Mouse (Mus musculus) kidney, postnatal 0 days (tissue): Measurements from ENCODE around the gene Tlr5. TPM values are rescaled to one million over a fixed set of nuclear protein-coding genes. Genes with fewer than 3 reads are reported as not detected.

Experiments
- ATAC-seq: fragments of 200-750 bp; cut with Nextera tagmentation; replicated peaks from 2 replicates; pipeline ENCODE4 v1.8.0; 2017; ENCODE audit warnings: low read depth, moderate number of reproducible peaks, moderate TSS enrichment, moderate library complexity; ENCODE audit not compliant: low FRiP score
- DNase-seq: peaks from one replicate; pipeline ENCODE4 v3.0.0-alpha.2; 2016; ENCODE audit warnings: low spot score
- H3K27ac ChIP-seq: fragments of 300-500 bp; sonication (generic); 2 replicates; pipeline ENCODE4 v1.5.1; 2014; ENCODE audit warnings: mild to moderate bottlenecking
- H3K27me3 ChIP-seq: fragments of 300-500 bp; sonication (generic); 2 replicates; pipeline ENCODE4 v1.6.1; 2014; ENCODE audit warnings: low read length, mixed read lengths; ENCODE audit not compliant: insufficient read depth
- H3K36me3 ChIP-seq: fragments of 300-500 bp; sonication (generic); 2 replicates; pipeline ENCODE4 v1.6.1; 2014; ENCODE audit warnings: low read length, mixed read lengths; ENCODE audit not compliant: insufficient read depth
- H3K4me1 ChIP-seq: fragments of 300-500 bp; sonication (generic); replicated peaks from 2 replicates; pipeline ENCODE4 v1.6.1; 2014; ENCODE audit warnings: antibody characterized with exemption, low read length, mixed read lengths; ENCODE audit not compliant: insufficient read depth
- H3K4me2 ChIP-seq: fragments of 300-500 bp; sonication (generic); 2 replicates; pipeline ENCODE4 v1.6.1; 2014; ENCODE audit warnings: mild to moderate bottlenecking, low read length, moderate library complexity, mixed read lengths
- H3K4me3 ChIP-seq: fragments of 300-500 bp; sonication (generic); replicated peaks from 2 replicates; pipeline ENCODE4 v1.5.1; 2014; ENCODE audit warnings: low read depth, low read length
- H3K9ac ChIP-seq: fragments of 300-500 bp; sonication (generic); 2 replicates; pipeline ENCODE4 v1.6.1; 2014; ENCODE audit warnings: low read depth, low read length
- H3K9me3 ChIP-seq: fragments of 300-500 bp; sonication (generic); replicated peaks from 2 replicates; pipeline ENCODE4 v1.6.1; 2016; ENCODE audit warnings: low read length, inconsistent platforms, mixed read lengths
- CTCF ChIP-seq: IDR thresholded peaks from 2 replicates; pipeline ENCODE4 v1.5.1; 2016; ENCODE audit warnings: antibody characterized with exemption, low read depth, mild to moderate bottlenecking, moderate library complexity
- WGBS: fragments of 180-500 bp; shearing (Covaris S2); extraction: QIAGEN DNeasy Blood & Tissue Kit; methylation state at CpG from one replicate; pipeline ENCODE4 v1.1.7; 2014; 5-methylcytosine and 5-hydroxymethylcytosine counted together
- polyA plus RNA-seq: library from polyadenylated mRNA; unstranded; fragments of >200 nt; fragmentation: Nextera tagmentation; extraction: Ambion mirVana; gene quantifications from 2 replicates; pipeline ENCODE4 v1.2.1, GENCODE M21; 2015

The Tlr5 gene
- polyA plus RNA-seq, 1 experiment from 2014 or later, result 0.74 TPM

DNA sequence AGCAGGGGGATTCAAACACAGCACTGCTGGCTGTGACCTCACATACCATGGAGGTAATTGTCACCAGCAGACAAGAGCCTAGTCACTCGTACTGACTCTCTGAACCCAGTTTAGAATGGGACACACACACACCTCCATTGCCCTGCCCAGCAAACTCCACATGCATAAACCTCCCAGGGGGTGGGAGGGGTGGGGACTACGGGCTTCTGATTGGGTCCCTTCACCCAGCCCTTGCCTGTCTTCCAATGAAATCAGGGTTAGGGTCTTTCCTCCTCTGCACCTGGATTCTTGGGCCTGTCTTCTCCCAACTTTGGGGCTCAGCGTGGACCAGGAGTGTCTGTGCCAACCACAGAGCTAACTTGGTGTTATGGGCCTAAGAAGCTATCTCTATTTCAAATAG lies 4.2 kb downstream of the Tlr5 start:
- Histone ChIP-seq H3K4me2 (peak overlapping the region; percentile 86), H3K4me3 (0 out of 2 replicates have a peak overlapping the region, but pooled peaks have one; percentile 40), H3K9ac (0 out of 2 replicates have a peak overlapping the region, but pooled peaks have one; percentile 48), H3K4me1 (peaks cover 22% of the 10 kb centered on the region), H3K36me3 (no peaks in the 10 kb centered on the region), H3K27ac (no peak overlapping the region), H3K9me3 (no peaks in the 10 kb centered on the region), H3K27me3 (no peaks in the 10 kb centered on the region)
- 37% methylated on average over 3 of the region's 3 CpGs for whole genome bisulfite sequencing
- TF ChIP-seq CTCF, result no peak
- ATAC-seq (no peak), DNase-seq (no peak)

- Histone ChIP-seq H3K4me2 (peak overlapping the region; percentile 86), H3K4me1 (peaks cover 18% of the 10 kb centered on the region), H3K27ac (peak overlapping the region; percentile 71), H3K27me3 (no peaks in the 10 kb centered on the region), H3K9me3 (no peaks in the 10 kb centered on the region), H3K36me3 (no peaks in the 10 kb centered on the region), H3K4me3 (peak overlapping the region; percentile 40), H3K9ac (peak overlapping the region; percentile 48; the same call in 1 of the 2 replicates)
- no peak for ATAC-seq
- peak; percentile 71 for DNase-seq
- no peak for TF ChIP-seq CTCF
- WGBS, result 1% methylated on average over 17 of the region's 17 CpGs
Observed at GRCm38 (mm10) chr1:182959251-182959691, 4.7 kb downstream of the Tlr5 start.

GRCm38 (mm10) chr1:182959811-182960455 lies 5.3 kb downstream of the Tlr5 start:
- Histone ChIP-seq H3K9ac (peak overlapping the region; percentile 48; the same call in 1 of the 2 replicates), H3K9me3 (no peaks in the 10 kb centered on the region), H3K4me3 (peak overlapping the region; percentile 40), H3K4me2 (peak overlapping the region; percentile 86), H3K36me3 (no peaks in the 10 kb centered on the region), H3K27me3 (no peaks in the 10 kb centered on the region), H3K27ac (peak overlapping the region; percentile 71), H3K4me1 (peaks cover 15% of the 10 kb centered on the region)
- peak; percentile 94 for DNase-seq
- TF ChIP-seq CTCF, result peak; percentile 98
- under 1% methylated on average over 20 of the region's 20 CpGs for WGBS
- peak; percentile 62; the same call in 1 of the 2 replicates for ATAC-seq

DNA sequence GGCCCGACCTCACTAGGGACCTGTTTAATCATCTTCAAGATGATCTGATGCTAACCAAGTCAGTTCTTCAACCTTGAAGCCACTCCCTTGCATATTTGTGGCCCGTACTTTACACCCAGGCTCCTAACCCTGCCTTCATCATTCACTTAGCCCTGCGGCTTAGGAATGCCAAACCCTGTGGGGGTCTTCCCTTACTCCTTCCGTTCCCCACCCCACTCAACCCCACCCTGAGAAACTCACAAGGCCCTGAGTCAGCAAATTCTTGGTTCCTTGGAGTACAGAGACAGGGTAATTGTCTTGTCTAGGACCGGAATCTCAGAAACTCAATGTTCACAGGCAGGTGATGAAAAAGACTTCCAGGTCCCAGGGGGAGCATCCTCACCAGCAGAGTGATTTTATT lies 6.5 kb downstream of the Tlr5 start:
- Histone ChIP-seq H3K36me3 (no peaks in the 10 kb centered on the region), H3K4me2 (no peak overlapping the region), H3K27ac (no peak overlapping the region), H3K4me3 (no peak overlapping the region), H3K4me1 (peaks cover 15% of the 10 kb centered on the region), H3K9me3 (no peaks in the 10 kb centered on the region), H3K27me3 (no peaks in the 10 kb centered on the region), H3K9ac (no peak overlapping the region)
- ATAC-seq (peak; percentile 31; the same call in 1 of the 2 replicates), DNase-seq (no peak)
- TF ChIP-seq CTCF, result no peak
- 69% methylated on average over 5 of the region's 5 CpGs for WGBS

DNA sequence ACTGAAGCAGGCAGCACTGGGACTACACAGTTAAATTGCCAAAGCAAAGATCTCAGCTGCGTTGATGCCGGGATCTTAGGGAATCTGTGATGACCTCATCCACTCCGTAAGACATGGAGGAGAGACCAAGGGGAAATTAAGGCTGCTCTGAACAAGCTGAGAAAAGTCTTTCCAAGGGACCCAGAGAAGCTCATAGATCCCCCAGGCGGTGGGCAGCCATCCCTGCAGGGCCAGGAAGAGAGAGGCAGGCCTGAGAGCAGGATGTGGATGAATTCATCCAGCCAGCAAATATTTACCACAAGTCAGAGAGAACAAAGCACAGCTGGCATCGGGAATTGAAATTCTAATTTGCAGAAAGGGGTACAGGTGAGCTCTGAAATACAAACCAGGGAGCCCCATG lies 8.7 kb downstream of the Tlr5 start:
- H3K27ac ChIP-seq, result no peak overlapping the region
- H3K4me2 ChIP-seq, result no peak overlapping the region
- peak; percentile 48 for TF ChIP-seq CTCF
- H3K4me3 ChIP-seq, result no peak overlapping the region
- H3K9me3 ChIP-seq, result no peaks in the 10 kb centered on the region
- DNase-seq (no peak), ATAC-seq (no peak)
- H3K9ac ChIP-seq, result no peak overlapping the region
- WGBS, result 59% methylated on average over 5 of the region's 5 CpGs
- peaks cover 9% of the 10 kb centered on the region for H3K4me1 ChIP-seq
- H3K27me3 ChIP-seq, result no peaks in the 10 kb centered on the region
- H3K36me3 ChIP-seq, result no peaks in the 10 kb centered on the region

DNA sequence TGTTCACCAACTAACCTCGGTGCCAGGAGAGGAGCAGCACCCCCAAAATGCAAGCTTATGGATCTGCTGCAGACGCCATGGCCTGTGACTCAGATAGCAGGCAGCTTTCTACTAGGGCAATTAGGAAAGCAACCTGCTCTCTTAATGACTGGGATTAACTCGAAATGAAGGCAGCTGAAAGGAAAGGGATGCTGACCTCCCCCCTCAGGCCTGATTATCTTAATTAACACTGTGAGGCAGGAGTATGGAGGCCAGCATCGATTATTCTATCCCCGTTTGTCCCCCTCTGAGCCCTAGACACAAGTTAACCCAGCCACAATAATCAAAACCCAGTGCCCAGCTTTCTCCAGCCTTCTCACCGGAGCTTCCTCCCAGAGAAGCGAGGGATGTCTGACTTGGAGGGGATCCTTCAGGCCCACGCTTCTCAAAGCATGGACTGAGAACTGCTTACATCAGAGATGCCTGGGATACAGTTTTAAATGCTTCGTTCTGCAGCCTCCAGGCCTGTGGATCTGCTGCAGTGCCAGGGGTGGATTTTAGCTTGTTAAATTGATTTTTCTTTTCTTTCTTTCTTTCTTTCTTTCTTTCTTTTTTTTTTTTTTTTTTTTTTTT lies 10.4 kb downstream of the Tlr5 start:
- no peak for DNase-seq
- 77% methylated on average over 9 of the region's 9 CpGs for WGBS
- H3K27ac ChIP-seq, result no peak overlapping the region
- H3K9ac ChIP-seq, result no peak overlapping the region
- no peak for TF ChIP-seq CTCF
- H3K4me2 ChIP-seq, result no peak overlapping the region
- no peak overlapping the region for H3K4me3 ChIP-seq
- H3K27me3 ChIP-seq, result no peaks in the 10 kb centered on the region
- H3K4me1 ChIP-seq, result 0 out of 2 replicates have a peak, but pooled peaks cover 3% of the 10 kb centered on the region
- no peaks in the 10 kb centered on the region for H3K36me3 ChIP-seq
- no peaks in the 10 kb centered on the region for H3K9me3 ChIP-seq
- no peak for ATAC-seq
